Mouse (Mus musculus) thymus, postnatal 36 days (tissue): ENCODE measurements around the gene Csnk2a1.
"Not testable (repeated sequence)": the region's sequence is repeated elsewhere in the genome, so short reads cannot be mapped to it uniquely, and the experiment has no call there.

Source experiments
- DNase-seq, 2 experiments: peaks; one replicate each; pipeline ENCODE4 v3.0.0; 2022; ENCODE audit warnings: mixed read lengths in 2 of 2

Gene Csnk2a1

GRCm38 (mm10) chr2:152240580-152240979, 13.9 kb downstream of the Csnk2a1 start:
- no peak for DNase-seq

DNA sequence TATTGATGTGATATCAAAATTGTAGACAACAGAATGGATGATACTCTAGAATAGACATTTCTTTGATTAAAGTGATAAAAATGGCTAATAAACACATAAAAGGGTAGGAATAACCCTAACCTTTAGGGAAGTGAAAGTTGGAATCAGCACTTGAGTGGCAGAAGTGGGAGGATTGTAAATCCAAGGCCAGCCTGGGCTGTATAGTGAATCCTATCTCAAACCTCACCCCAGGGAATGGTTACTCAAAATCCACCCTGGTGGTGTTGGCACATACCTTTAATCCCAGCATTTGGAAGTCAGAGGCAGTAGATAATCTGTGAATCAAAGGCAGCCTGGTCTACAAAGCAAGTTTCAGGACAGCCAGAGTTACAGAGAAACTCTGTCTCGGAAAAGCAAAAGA, 20.6 kb downstream of the Csnk2a1 start:
- DNase-seq: no peak

DNA sequence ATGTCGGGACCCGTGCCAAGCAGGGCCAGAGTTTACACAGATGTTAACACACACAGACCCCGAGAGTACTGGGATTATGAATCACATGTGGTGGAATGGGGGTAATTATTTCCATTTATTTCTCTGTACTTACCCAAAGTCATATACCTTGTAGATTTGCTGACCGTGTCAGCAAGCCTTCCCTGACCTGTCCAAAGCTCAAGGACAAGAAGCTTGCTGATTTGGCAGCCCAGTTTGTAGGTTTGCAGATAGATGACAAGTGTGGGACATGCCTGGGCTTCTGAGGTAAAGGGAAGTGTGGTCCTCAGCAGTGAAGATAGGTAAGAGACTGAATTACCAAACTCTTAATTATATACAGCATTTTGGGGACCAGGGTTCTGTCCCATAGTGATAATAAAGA, 23.9 kb downstream of the Csnk2a1 start:
- no peak for DNase-seq

DNA sequence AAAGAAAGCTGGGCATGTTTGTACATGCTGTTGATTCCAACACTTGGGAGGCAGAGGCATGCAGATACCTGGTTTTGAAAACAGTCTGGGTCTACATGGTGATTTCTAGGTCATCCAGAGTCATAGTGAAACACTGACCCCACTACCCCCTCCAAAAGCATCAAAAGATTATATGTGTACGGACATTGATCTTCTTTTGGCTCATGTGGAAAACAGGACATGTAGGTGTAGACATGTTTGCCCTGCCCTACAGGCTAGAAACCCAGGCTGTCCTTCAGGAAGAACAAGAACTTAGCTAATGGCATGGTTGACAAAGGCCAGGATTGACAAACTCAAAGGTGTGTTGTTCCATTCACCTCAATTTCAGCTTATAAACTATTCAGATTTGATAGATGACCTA, 33.1 kb downstream of the Csnk2a1 start:
- DNase-seq: no peak

GRCm38 (mm10) chr2:152273639-152274038, 47.0 kb downstream of the Csnk2a1 start:
- no peak for DNase-seq

GRCm38 (mm10) chr2:152281407-152281806, 54.8 kb downstream of the Csnk2a1 start:
- no peak for DNase-seq

DNA sequence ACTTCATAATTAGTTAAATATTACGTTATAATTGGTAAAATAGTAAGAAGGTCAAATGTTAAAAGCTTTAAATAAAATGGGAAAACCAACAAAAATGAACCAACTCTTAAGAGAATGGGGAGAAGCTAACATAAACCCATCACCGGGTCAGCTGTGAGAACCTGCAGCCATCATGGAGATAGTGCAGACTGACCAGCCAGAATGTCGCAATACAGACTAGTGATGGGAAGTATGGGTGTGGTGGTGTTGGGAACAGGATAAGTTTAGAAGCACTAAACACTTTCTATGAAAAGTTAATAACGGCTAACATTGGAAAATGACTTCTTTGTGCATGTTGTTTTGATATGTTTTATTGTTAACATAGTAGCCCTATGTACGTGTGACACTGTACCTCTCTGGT, 60.9 kb downstream of the Csnk2a1 start:
- DNase-seq: no peak

DNA sequence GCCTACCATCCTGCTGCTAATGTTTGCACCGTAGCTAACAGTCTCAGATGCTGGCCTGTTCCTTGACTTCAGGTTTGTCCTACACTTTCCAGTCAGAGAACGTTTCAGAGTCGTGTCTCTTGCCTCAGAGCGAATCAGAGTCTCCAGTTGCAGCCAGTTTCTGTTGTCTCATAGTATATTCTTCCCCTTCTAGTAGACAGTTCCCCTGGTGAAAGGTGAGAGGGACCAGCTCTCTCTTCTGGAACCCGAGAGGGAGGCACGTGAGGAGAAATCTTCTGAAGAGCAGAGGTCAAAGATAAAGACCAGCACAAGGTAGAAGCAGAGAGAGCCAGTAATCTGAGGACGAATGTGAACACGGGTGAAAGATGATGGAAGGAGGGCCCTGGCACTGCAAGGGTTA, 61.4 kb downstream of the Csnk2a1 start:
- no peak for DNase-seq

- not testable (repeated sequence) for DNase-seq
Measured at GRCm38 (mm10) chr2:152289623-152290022, 63.0 kb downstream of the Csnk2a1 start.

DNA sequence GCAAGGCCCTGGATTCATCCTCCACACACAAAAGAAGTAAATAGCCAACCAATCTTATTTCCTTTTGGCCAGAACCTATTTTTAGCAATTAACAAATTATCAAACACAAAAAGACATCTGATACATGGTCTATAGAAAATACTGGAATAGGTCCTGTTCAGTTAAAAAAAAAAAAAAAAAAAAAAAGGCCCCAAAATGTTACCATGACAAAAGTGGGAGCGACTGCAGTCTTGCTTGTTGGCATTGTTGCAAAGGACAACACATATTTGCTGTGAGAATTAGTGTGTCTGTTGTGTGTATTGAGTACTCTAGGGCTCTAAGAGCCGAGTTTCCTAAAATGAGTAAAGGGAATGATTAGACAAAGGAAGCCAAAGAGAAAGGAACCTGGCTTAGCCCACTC, 65.8 kb downstream of the Csnk2a1 start:
- DNase-seq: no peak

GRCm38 (mm10) chr2:152293179-152293726, 66.6 kb downstream of the Csnk2a1 start:
- DNase-seq: no peak

DNA sequence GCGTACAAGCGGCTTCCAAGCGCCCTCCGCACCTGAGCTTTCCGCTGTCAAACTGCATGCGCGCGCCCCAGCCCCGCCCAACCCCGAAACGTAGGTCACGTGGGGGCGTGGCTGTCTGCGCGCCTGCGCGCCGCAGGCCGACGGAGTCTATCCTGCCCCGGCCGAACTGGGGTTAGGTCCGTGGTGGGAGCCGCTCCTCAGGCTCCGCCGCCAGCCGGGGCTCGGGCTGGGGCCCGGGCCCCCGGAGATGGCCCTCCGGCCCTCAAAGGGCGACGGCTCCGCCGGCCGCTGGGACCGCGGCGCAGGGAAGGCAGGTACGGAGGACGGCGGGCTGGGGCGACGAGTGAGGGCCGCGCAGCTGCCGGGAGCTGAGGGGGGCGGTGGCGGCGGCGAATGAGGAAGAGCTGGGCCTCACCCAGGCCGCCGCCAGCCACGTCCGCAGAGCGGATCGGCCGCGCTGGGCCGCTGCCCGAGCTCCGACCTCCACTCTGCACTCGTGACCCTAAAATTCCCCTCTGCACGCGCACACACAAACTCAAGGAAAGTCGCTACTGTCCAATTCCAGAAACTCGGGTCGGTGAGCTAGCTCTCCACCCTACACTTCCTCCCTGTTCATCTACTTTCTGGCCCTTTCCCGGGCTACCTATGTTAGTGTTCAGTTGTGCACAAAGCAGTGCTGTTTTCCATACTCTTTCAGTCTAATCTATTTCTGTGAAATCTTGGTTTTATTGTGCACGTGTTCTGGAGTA, 67.3 kb downstream of the Csnk2a1 start, which contains the start of gene Tbc1d20:
Tbc1d20 (plus strand) TSS at position 102 of the 749 bp plus-strand sequence.
- peak; percentile 90 to 93 for DNase-seq

DNA sequence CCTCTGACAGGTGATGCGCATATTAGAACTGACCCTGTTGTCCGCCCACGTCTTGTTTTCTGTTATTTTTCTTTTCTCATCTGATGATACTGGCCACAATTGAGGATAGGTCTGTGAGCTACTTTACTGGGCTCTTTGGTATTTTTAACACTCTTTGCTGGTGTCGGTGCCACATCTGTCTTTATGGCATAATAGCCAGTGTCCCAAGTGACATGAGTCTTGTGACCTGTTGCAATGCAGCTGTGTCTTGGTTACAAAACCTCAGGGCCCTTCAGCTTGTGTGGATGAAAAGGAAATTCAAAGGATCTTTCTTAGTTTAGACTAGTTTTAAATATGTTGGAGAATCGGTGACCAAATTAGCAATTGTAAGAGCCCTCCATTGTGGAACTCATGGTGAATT, 67.9 kb downstream of the Csnk2a1 start:
- DNase-seq: no peak

DNA sequence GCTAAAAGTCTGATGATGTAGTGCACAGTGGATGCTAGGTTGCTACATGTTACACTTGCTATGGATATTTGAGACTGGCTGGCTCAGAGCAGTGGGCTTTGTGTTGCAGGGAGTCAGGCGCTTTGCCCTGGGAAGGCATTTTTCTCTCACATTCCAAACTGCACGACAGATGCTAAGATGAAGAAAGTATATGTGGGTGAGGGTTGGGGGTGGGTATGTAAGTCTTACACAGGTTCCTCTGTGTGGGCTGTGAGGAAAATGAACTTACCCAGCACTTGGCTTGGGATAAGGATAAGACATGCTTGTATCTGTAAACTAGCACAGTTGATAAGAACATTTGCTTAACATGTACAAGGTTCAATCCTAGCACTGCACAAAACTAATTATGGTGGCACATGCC, 76.2 kb downstream of the Csnk2a1 start:
- no peak for DNase-seq

DNA sequence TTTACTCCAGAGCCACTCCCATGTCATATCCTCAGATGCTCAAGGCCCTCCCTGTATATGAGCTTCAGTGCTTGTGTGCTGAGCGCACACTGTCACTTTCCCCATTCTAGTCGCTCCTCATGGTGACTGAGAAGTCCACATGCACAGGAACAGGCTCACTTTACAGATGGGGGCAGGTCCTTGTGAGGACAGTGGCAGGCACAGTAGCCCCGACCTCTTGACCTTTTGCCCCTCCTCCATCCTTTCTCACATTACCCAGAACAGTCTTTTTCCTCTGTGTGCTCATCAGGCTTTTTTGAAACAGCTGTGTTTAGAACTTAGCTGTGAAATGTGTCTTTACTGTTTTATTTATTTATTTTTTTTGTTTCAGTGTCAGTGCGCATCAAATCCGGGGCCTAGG, 77.1 kb downstream of the Csnk2a1 start:
- no peak for DNase-seq

DNA sequence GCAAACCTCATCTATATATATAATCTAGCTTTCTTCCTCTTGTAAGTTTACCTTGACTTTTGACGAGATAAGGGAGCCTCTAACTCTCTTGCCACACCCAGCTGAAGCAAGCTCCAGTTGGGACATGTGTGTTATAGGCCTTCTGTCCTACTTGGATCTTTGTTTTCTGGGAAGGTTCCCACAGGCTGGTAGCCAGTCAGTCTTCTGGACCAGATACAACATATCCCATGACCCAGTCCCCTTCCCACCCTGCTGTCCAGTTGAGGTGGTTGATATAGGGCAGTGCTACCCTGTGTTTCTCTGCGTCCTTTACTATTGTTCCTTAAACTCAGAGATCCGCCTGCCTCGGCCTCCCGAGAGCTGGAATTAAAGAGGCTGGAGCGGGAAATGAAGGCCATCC, 78.8 kb downstream of the Csnk2a1 start:
- no peak for DNase-seq

- DNase-seq: no peak
Measured at GRCm38 (mm10) chr2:152307186-152307585, 80.5 kb downstream of the Csnk2a1 start.

DNA sequence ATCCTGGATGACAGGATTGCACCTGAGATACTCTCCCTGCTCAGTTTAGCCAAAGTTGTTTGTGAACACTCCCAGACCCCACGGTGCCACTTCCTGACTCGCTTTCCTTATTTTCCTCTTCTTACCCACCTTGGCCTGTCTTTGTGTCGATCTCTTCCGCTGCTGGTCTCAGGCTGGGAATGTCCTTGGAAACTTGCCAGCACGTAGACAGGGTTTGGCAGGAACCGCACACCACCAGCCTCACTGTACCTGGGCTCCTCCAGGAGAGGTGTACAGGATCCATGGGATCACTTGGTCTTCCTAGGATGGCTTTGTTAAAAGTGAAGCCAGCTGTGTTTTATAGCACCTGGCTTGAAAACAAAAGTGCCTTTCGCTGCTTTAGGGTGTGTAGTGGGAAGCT, 86.4 kb downstream of the Csnk2a1 start:
- DNase-seq: no peak

GRCm38 (mm10) chr2:152313926-152314325, 87.3 kb downstream of the Csnk2a1 start:
- DNase-seq: no peak

- DNase-seq: no peak
Measured at GRCm38 (mm10) chr2:152317054-152317453, 90.4 kb downstream of the Csnk2a1 start.

DNA sequence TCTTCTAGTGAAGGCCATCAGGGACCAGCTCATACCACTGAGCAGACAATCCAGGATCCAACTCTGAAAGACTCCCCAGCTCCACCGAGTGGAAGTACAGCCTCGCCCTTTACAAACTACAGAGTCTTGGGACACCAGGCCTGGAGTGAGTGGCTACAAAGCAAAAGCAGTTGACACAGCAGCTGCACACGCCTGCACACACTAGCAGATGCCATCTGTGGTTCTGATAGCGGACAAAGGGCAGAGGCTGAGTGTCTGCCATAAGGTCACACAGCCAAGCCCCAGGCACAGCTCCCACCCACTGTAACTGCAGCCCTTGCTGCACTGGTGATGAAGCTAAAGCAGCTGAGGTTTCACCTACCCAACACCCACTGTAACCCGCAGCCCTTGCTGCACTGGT, 94.9 kb downstream of the Csnk2a1 start:
- DNase-seq: no peak

DNA sequence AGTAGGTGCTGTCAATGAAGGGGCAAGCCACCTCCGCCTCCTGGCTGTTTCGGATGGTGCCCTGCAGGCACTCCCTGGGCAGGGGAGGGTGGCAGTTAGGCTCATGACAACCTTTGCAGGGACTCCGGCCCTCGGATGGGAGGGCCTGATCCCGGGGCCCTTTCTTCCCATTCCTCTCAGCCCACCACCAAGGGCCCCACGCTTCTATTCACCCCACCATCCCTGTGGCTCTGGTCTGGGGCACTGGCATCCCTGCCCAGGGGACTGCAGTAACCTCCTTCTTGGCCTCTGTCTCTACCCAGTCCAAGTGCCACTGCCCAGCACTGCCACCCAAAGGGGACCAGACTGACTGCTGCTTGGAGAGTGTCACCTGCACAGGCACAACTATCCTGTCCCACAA, 95.6 kb downstream of the Csnk2a1 start:
- no peak for DNase-seq

GRCm38 (mm10) chr2:152323971-152324370, 97.3 kb downstream of the Csnk2a1 start:
- DNase-seq: no peak

- DNase-seq: no peak
Measured at GRCm38 (mm10) chr2:152324842-152325241, 98.2 kb downstream of the Csnk2a1 start.

GRCm38 (mm10) chr2:152326157-152326556, 99.5 kb downstream of the Csnk2a1 start:
- no peak for DNase-seq
